Mouse (Mus musculus) megakaryocyte, embryonic 14.5 days (primary cell): ENCODE data around the gene Cmtm8.

Experiments used
- FLI1 ChIP-seq: IDR thresholded peaks from 2 replicates; pipeline ENCODE4 v1.6.1; 2012; ENCODE audit warnings: low read length, inconsistent platforms, mixed read lengths
- GATA1 ChIP-seq: IDR thresholded peaks from 3 replicates; pipeline ENCODE4 v1.6.1; 2012; ENCODE audit warnings: mixed read lengths, low read length, inconsistent platforms, borderline replicate concordance

- TF ChIP-seq FLI1 (no peak), GATA1 (no peak)
Measured at GRCm38 (mm10) chr9:114816121-114816520, 27.8 kb downstream of the Cmtm8 start.
